16 mouse cellular contexts compared by ENCODE assay signal in genomic region chr8:109247875-109248274, GRCm38 (mm10).
DNase-seq lines count a peak whose midpoint lies in the region; ATAC-seq lines count a peak whose summit lies in the region.
"Had no signal": no experiment of that assay in that cellular context is flagged by ENCODE, and none has a peak within 500 bp of the region (broad histone marks: within the 10 kb centered on the region; RNA-seq: fewer than 3 reads in every experiment).

No protein-coding gene starts in this region.

- intact Hi-C loops in left cerebral cortex, postnatal 25 days (cut with DNase I) = loop anchor here (5.0 kb wide), 1 partner anchor 1286 kb away; no protein-coding TSS in a partner anchor

- H3K4me3 ChIP-seq in forebrain, embryonic 13.5 days = peak overlapping the region; percentile 34
- no peak overlapping the region for H3K4me3 ChIP-seq in forebrain, embryonic 10.5 days
- H3K4me3 ChIP-seq in liver, embryonic 12.5 days = no peak overlapping the region
- H3K4me3 ChIP-seq: limb, embryonic 15.5 days had no signal

- peak overlapping the region; percentile 52; the same call in 1 of the 2 replicates for H3K9ac ChIP-seq in forebrain, embryonic 13.5 days
- H3K9ac ChIP-seq in liver, embryonic 12.5 days = no peak overlapping the region
- H3K9ac ChIP-seq: limb, embryonic 15.5 days had no signal

- no peak for DNase-seq in forebrain, embryonic 10.5 days (ENCODE audit: extremely low spot score, low spot score)
- DNase-seq in retina, postnatal 1 day = peak; percentile 58
- no peak for DNase-seq in retina, embryonic 14.5 days (ENCODE audit: low spot score)
- peak; percentile 43 to 50 for DNase-seq in left cerebral cortex, postnatal 25 days (ENCODE audit: low spot score in 2 of 2)
- DNase-seq in adrenal gland, postnatal 14 days = no peak
- no peak for DNase-seq in urinary bladder, postnatal 10 days (ENCODE audit: low spot score)
- DNase-seq: adrenal gland, postnatal 25 days; B cell, adult 2 months; cerebellum, postnatal 25 days; heart, postnatal 4 days; lung, postnatal 36 days; thymus, postnatal 25 days had no signal

- peaks cover 57% of the 10 kb centered on the region for H3K4me1 ChIP-seq in forebrain, embryonic 13.5 days
- peaks cover 54% of the 10 kb centered on the region for H3K4me1 ChIP-seq in forebrain, embryonic 10.5 days
- H3K4me1 ChIP-seq in liver, embryonic 12.5 days = no peaks in the 10 kb centered on the region

- peaks cover 20% of the 10 kb centered on the region for H3K27me3 ChIP-seq in forebrain, embryonic 13.5 days
- H3K27me3 ChIP-seq in forebrain, embryonic 10.5 days (ENCODE audit: poor library complexity, severe bottlenecking) = no peaks in the 10 kb centered on the region; the same call in 1 of the 2 replicates
- no peaks in the 10 kb centered on the region for H3K27me3 ChIP-seq in liver, embryonic 12.5 days (replicated peaks)
- H3K27me3 ChIP-seq: limb, embryonic 15.5 days had no signal

- no peaks in the 10 kb centered on the region for H3K9me3 ChIP-seq in forebrain, embryonic 13.5 days (replicated peaks)
- H3K9me3 ChIP-seq in forebrain, embryonic 10.5 days = no peaks in the 10 kb centered on the region
- H3K9me3 ChIP-seq in liver, embryonic 12.5 days (replicated peaks) = no peaks in the 10 kb centered on the region
- H3K9me3 ChIP-seq: limb, embryonic 15.5 days had no signal

- H3K27ac ChIP-seq in forebrain, embryonic 13.5 days = peak overlapping the region; percentile 70
- no peak overlapping the region for H3K27ac ChIP-seq in forebrain, embryonic 10.5 days
- H3K27ac ChIP-seq in liver, embryonic 12.5 days = no peak overlapping the region
- H3K27ac ChIP-seq: limb, embryonic 15.5 days had no signal

- H3K4me2 ChIP-seq in forebrain, embryonic 13.5 days = peak overlapping the region; percentile 55
- H3K4me2 ChIP-seq in liver, embryonic 12.5 days = no peak overlapping the region
- H3K4me2 ChIP-seq: limb, embryonic 15.5 days had no signal

- peak; percentile 37; the same call in 1 of the 2 replicates for ATAC-seq in forebrain, embryonic 13.5 days
- ATAC-seq in liver, embryonic 12.5 days = no peak
- ATAC-seq: Patski had no signal

- H3K36me3 ChIP-seq in forebrain, embryonic 13.5 days (ENCODE audit: poor library complexity, severe bottlenecking) = no peaks in the 10 kb centered on the region
- no peaks in the 10 kb centered on the region for H3K36me3 ChIP-seq in forebrain, embryonic 10.5 days (replicated peaks)
- H3K36me3 ChIP-seq in liver, embryonic 12.5 days = no peaks in the 10 kb centered on the region
- H3K36me3 ChIP-seq: limb, embryonic 15.5 days had no signal

- WGBS in forebrain, embryonic 13.5 days = 24% methylated on average over 6 of the region's 6 CpGs
- WGBS in forebrain, embryonic 10.5 days = 87% methylated on average over 6 of the region's 6 CpGs
- 72% methylated on average over 6 of the region's 6 CpGs for WGBS in liver, embryonic 12.5 days (ENCODE audit: insufficient replicate concordance)

Comparison
In these comparisons a context has a peak if more than half of its experiments do, and no peak if none do; other contexts are left out.
1. DNase-seq: peak in retina, postnatal 1 day (single experiment) and left cerebral cortex, postnatal 25 days (2 of 2); none in forebrain, embryonic 10.5 days (single experiment), retina, embryonic 14.5 days (single experiment), adrenal gland, postnatal 14 days (single experiment) and urinary bladder, postnatal 10 days (single experiment).